Mouse (Mus musculus) brain, embryonic 14.5 days (tissue): Measurements from ENCODE around the gene Slc16a1.

Source experiments
- CTCF ChIP-seq: fragments of 200-500 bp; IDR thresholded peaks from 2 replicates; pipeline ENCODE4 v1.5.1; 2012; ENCODE audit warnings: inconsistent platforms, mild to moderate bottlenecking, moderate library complexity, borderline replicate concordance; ENCODE audit not compliant: insufficient read depth, insufficient read length; ENCODE audit errors: extremely low read depth
- POLR2A ChIP-seq: fragments of 200-500 bp; IDR thresholded peaks from 2 replicates; pipeline ENCODE4 v1.6.1; 2012; ENCODE audit warnings: mild to moderate bottlenecking, inconsistent platforms, borderline replicate concordance; ENCODE audit not compliant: poor library complexity, insufficient read depth, insufficient read length, severe bottlenecking; ENCODE audit errors: extremely low read depth

DNA sequence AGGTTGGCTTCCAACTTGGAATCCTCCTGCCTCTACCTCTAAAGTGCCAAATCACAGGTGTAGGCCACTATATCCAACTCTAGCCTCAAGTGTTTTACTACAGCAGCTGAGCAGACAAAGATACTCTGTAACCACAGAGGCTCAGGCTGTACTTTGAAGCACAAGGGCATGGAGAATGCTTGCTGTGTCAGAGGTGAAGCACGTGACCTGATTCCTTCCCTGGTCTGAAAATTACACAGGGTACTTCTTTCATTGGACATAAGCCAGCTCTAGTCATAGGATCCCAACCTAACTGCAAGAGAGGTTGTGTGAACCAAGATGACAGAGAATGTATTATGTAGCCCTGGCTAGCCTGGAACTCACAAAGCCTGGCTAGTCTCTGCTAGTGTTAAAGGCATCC is 24.4 kb upstream of the Slc16a1 start:
- TF ChIP-seq CTCF (no peak), POLR2A (no peak)
